Mouse (Mus musculus) thymus, adult 2 months (tissue): ENCODE data around the gene Pcna. TPM values are rescaled to one million over a fixed set of nuclear protein-coding genes. Genes with fewer than 3 reads are reported as not detected.
"Not testable (repeated sequence)": the region's sequence is repeated elsewhere in the genome, so short reads cannot be mapped to it uniquely, and the experiment has no call there.

ENCODE experiments used
- DNase-seq: peaks from one replicate; pipeline ENCODE4 v3.0.0; 2021
- H3K27ac ChIP-seq: fragments of 200-500 bp; 2 replicates; pipeline ENCODE4 v1.5.1; 2012; ENCODE audit warnings: low read length, control low read depth; ENCODE audit not compliant: control insufficient read depth, insufficient read depth
- H3K27me3 ChIP-seq: fragments of 200-500 bp; 2 replicates; pipeline ENCODE4 v1.6.1; 2012; ENCODE audit warnings: mild to moderate bottlenecking, low read length, moderate library complexity, mixed read lengths; ENCODE audit not compliant: control insufficient read depth, insufficient read depth
- H3K36me3 ChIP-seq: fragments of 200-500 bp; 2 replicates; pipeline ENCODE4 v1.6.1; 2012; ENCODE audit warnings: mild to moderate bottlenecking, low read length, moderate library complexity; ENCODE audit not compliant: control insufficient read depth, insufficient read depth
- H3K4me1 ChIP-seq: fragments of 200-500 bp; replicated peaks from 2 replicates; pipeline ENCODE4 v1.6.1; 2012; ENCODE audit warnings: low read length; ENCODE audit not compliant: control insufficient read depth, insufficient read depth
- H3K4me3 ChIP-seq: fragments of 200-500 bp; 2 replicates; pipeline ENCODE4 v1.5.1; 2012; ENCODE audit warnings: mild to moderate bottlenecking, low read length, control low read depth, moderate library complexity; ENCODE audit not compliant: control insufficient read depth, insufficient read depth
- CTCF ChIP-seq: fragments of 200-500 bp; IDR thresholded peaks from 2 replicates; pipeline ENCODE4 v1.5.1; 2012; ENCODE audit warnings: mild to moderate bottlenecking, control low read depth, low read length, moderate library complexity, borderline replicate concordance; ENCODE audit not compliant: control insufficient read depth, poor library complexity, insufficient read depth; ENCODE audit errors: extremely low read depth
- POLR2A ChIP-seq: fragments of 200-500 bp; IDR thresholded peaks from 2 replicates; pipeline ENCODE4 v1.6.1; 2012; ENCODE audit warnings: mild to moderate bottlenecking, low read length, control low read depth, moderate library complexity; ENCODE audit not compliant: control insufficient read depth, poor library complexity, insufficient read depth; ENCODE audit errors: extremely low read depth
- WGBS: fragments of 180-500 bp; shearing (Covaris S2); methylation state at CpG from one replicate; pipeline ENCODE4 v1.1.7; 2018; 5-methylcytosine and 5-hydroxymethylcytosine counted together
- polyA plus RNA-seq: library from polyadenylated mRNA; depleted of rRNA; stranded (reverse); fragments of >200 nt; gene quantifications from 2 replicates; pipeline ENCODE4 v1.2.3, GENCODE M21; 2012

Gene Pcna
- polyA plus RNA-seq, 1 experiment = 382 TPM

DNA sequence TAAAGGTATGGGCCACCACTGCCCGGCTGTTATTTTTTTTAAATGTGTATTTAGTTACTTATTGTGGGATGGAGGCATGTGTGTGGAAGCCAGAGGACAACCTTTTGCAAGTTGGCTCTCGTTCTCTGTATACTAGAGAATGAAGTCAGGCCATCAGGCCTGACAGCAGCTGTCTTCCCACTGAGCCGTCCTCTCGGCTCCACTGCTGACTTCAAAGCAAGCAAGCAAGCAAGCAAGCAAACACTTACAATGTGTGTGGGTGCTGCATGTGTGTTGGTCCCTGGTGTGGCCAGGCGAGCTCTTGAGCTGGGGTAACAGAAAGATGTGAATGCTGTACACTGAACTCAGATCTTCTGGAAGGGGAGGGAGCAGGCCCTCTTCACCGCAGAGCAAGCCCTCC is 37.7 kb upstream of the Pcna start:
- peaks cover 20% of the 10 kb centered on the region for H3K36me3 ChIP-seq
- no peak overlapping the region for H3K4me3 ChIP-seq
- no peak overlapping the region for H3K27ac ChIP-seq
- H3K27me3 ChIP-seq = no peaks in the 10 kb centered on the region
- H3K4me1 ChIP-seq = peaks cover 31% of the 10 kb centered on the region
- WGBS = 83% methylated on average over 6 of the region's 6 CpGs
- DNase-seq = no peak
- no peak for TF ChIP-seq POLR2A

DNA sequence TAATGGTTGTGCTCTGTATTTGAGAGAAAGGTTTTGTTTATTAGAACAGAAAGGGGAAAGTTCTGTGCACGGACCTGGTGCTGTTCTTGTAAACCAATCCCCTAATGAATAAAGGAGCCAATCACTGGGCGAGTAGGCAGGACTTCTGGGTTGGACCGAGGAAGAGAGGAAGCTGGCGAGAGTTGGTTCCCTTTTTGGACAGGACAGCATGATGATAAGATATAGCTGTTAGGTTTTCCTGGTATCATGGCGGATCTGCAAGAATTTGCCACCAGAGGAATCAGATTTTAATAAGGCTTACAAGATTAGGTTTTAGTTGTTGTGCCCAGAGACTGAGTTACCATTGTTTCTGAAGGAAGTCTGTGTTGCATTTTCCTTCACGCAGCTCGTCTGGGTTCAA is 36.1 kb upstream of the Pcna start:
- H3K27ac ChIP-seq = not testable (repeated sequence)

DNA sequence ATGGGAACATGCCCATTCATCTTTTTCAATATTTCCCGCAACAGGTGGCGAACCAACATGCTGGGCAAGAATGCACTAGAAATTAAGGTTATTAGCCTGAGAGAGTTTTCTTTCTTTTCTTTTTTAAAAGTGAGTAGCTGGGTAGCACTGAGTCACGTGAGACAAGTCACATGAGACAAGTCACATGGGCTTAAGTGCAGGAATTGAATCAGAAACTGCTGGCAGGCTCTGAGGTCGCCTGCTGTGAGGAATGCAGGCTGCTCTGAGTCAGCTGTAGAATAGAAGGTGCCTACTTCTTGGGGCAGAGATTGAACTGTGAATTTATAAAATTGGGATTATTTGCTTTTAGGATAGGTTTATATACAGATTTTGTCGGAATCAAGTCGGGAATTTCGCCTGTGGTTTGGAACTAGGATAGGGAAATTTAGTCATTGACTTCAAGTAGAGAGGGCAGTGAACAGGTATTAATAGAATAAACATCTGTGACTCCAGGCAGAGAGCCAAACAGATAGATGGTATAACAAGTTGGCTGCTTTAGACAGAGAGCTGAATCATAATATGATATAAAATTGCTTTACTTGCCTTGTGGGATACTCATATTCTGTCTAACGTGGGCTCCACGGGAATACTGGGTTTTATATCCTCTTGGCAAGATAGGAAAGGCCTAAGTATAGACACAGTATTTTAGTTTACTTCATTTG is 33.4 kb upstream of the Pcna start:
- H3K27ac ChIP-seq = no peak overlapping the region
- no peak for DNase-seq

More for the DNA sequence above, 36.1 kb upstream of the Pcna start:
- DNase-seq, H3K27me3 ChIP-seq, H3K4me3 ChIP-seq, H3K36me3 ChIP-seq: not testable (repeated sequence)
- WGBS = 77% methylated on average over 5 of the region's 7 CpGs
- peaks cover 37% of the 10 kb centered on the region for H3K4me1 ChIP-seq

DNA sequence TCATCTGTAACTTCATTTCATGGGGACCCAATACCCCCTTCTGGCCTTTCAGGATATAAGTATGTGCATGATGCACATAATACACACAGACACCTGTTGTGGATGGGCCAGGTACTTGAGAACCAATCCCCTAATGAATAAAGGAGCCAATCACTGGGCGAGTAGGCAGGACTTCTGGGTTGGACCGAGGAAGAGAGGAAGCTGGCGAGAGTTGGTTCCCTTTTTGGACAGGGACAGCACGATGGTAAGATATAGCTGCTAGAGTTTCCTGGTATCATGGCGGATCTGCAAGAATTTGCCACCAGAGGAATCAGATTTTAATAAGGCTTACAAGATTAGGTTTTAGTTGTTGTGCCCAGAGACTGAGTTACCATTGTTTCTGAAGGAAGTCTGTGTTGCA is 32.6 kb upstream of the Pcna start:
- DNase-seq, H3K4me3 ChIP-seq, H3K36me3 ChIP-seq, H3K27me3 ChIP-seq, H3K27ac ChIP-seq: not testable (repeated sequence)
- 73% methylated on average over 5 of the region's 5 CpGs for WGBS
- H3K4me1 ChIP-seq = peaks cover 33% of the 10 kb centered on the region

More for the DNA sequence above, 33.4 kb upstream of the Pcna start:
- 97% methylated on average over 9 of the region's 9 CpGs for WGBS
- Histone ChIP-seq H3K27me3 (no peaks in the 10 kb centered on the region), H3K4me1 (peaks cover 37% of the 10 kb centered on the region), H3K4me3 (no peak overlapping the region), H3K36me3 (no peaks in the 10 kb centered on the region)
- TF ChIP-seq POLR2A = no peak
- TF ChIP-seq CTCF = no peak

DNA sequence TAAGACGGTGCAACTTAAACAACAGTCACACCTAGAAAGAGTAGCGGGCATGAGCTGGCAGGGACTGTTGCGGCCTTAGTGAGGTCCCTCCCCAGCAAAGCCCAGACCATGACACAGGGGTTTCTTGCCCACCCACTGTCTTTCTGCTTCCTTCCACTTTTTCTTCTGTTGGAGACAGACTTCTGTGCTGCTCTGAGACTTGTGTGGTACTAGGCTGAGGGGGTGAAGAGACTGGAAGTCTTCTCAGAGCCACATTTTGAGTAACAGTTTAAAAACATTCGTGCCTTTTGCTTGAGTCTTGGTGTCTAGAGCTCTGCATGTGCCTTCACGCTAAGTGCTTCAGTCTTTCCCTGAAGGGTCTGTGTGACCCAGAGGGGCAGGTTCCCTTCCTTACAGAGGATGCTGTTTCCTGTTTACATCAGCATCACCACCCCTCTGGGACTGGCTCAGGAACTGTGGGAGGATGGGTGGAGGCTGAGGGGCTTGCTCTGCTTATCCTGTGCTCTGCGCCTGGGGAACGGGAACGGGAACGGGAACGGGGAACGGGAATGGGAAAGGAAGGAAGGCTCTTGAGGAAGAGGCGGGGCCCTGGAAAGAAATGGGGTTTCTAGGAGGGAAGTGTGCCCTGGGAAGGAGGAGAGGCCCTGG is 31.5 kb upstream of the Pcna start:
- Histone ChIP-seq H3K4me1 (peaks cover 29% of the 10 kb centered on the region), H3K4me3 (no peak overlapping the region)

DNA sequence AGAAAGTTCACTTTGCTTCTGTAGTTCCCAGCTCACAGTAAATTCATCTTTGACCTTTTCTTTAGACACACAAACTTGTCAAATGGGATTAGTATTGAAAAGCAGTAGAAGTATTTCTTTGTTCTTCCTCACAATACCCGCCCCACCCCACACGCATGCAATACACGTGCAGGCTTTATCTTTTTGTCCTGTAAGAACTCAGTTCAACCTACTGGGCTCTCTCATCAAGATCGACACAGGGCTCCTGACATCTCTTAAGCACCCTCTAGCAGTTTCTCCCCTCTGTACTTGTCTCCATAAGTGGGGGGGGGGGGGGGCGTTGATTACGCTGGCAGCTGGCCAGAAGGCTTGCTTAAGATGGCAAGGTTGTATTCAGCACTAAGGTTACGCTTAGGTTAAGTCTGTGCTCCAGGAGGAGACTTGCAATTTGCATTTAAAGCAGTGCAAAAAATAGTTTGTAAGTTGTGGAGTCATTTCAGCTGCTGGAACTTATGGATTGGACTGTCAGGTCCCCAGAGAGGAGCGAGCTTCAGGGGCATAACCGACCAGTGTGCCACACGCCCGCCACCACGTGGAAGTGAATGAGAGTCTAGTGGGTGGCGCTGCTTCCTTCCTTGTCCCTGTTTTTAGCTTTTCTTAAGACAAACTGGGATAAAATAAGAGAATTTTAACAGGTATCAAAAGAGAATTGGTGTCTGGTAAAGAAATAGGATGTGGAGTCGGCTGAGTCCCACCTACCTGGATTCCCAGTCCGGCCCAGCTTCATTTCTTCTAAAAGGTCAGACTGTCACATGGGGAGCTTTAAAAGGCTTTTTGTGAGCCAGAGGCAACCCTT is 30.3 kb upstream of the Pcna start:
- H3K36me3 ChIP-seq = no peaks in the 10 kb centered on the region
- H3K4me3 ChIP-seq = no peak overlapping the region
- 81% methylated on average over 15 of the region's 15 CpGs for WGBS
- DNase-seq = no peak
- TF ChIP-seq CTCF (no peak), POLR2A (no peak)
- no peaks in the 10 kb centered on the region for H3K27me3 ChIP-seq
- H3K27ac ChIP-seq = no peak overlapping the region
- peaks cover 35% of the 10 kb centered on the region for H3K4me1 ChIP-seq

More for the DNA sequence above, 31.5 kb upstream of the Pcna start:
- TF ChIP-seq CTCF = no peak
- no peak for TF ChIP-seq POLR2A
- Histone ChIP-seq H3K27ac (peak overlapping the region; percentile 45; the same call in 1 of the 2 replicates), H3K36me3 (no peaks in the 10 kb centered on the region), H3K27me3 (no peaks in the 10 kb centered on the region)
- no peak for DNase-seq
- 53% methylated on average over 12 of the region's 12 CpGs for WGBS
